Mouse (Mus musculus) cerebellum, postnatal 36 days (tissue): ENCODE results near the gene Flt1.

Experiments
- DNase-seq, 2 experiments: peaks; one replicate each; pipeline ENCODE4 v3.0.0; 2021 to 2022; ENCODE audit warnings: mixed read lengths in 2 of 2

Gene Flt1

GRCm38 (mm10) chr5:147725831-147726700 is at the start of gene Flt1:
Flt1 (minus strand) TSS chr5:147726011.
- peak in 1 of 2 experiments; percentile 9 for DNase-seq

- no peak for DNase-seq
Observed at GRCm38 (mm10) chr5:147775222-147775621, 49.4 kb upstream of the Flt1 start.

DNA sequence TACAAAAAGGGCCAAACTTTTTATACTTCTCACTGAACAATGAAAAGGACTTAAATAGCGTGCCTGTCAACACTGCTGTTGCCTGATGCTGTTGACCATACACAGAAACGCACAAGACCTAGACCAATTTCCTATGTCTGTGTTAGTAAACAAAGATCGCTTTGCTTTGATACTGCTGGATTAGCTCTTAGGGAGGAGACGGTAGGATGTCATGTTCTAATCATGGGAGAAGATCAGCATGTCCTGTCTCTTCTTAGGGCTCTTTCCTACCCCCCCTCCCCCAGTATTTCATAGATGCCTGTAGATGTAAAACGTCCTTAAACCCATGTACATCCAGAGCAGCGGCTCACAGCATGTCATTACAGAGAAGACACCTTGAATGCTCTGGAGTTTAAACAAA is 44.1 kb upstream of the Flt1 start:
- DNase-seq: no peak

- DNase-seq: no peak
Observed at GRCm38 (mm10) chr5:147764061-147764460, 38.2 kb upstream of the Flt1 start.

DNA sequence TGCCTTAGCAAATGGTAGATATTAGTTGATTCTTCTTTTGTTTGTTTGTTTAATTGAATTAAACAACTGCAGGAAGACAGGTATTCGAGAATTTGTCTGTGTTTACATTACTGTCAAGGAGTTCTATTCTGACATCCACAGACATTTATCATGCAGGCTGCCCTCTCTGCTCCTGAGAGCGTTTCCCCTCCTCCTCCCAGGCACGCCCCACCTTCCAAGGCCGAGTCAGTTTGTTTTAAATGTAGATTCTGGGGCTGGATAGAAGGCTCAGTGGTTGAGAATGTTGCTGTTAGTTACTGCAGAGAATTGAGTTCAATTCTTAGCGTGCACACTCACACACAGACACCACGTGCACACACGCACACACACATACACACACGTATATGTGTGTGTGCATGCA is 36.2 kb upstream of the Flt1 start:
- DNase-seq: no peak

GRCm38 (mm10) chr5:147761275-147761674 is 35.5 kb upstream of the Flt1 start:
- no peak for DNase-seq

- no peak for DNase-seq
Observed at GRCm38 (mm10) chr5:147758640-147759319, 33.0 kb upstream of the Flt1 start.

DNA sequence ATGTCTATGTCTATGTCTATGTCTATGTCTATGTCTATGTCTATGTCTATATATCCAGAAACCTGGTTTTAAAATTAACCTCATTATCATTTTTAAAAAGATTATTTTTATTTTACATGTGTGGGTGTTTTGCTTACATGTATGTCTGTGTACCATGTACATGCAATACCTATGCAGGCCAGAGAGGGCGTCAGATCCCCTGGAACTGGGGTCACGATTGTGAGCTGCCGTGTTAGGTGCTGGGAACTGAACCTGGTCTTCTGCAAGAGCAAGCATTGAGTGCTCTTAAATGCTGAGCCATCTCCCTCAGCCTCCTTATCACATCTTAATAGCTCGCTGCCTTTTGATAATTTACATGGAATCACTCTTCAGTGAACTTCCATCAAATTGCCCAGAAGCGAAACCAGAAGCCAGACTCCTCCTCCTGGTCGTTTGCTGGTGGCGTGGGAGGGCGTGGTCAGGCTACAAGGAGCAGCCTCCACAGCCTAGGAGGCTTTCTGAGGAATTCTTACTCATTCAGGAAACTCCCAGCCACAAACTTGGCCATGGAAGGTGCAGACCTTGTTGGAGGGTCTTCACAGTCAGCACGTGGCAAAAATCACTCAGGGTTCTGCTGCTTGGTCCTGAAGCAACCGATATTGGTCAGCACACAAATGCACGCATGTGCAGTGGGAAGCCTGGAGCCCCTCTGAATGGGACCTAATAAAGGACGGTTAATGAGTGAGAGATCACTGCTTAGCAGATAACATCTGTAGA is 32.2 kb upstream of the Flt1 start:
- DNase-seq: no peak

- peak in 1 of 2 experiments; percentile 2 for DNase-seq
Observed at GRCm38 (mm10) chr5:147752914-147753341, 27.1 kb upstream of the Flt1 start.

- DNase-seq: peak; percentile 8 to 11
Observed at GRCm38 (mm10) chr5:147751673-147752130, 25.9 kb upstream of the Flt1 start.

DNA sequence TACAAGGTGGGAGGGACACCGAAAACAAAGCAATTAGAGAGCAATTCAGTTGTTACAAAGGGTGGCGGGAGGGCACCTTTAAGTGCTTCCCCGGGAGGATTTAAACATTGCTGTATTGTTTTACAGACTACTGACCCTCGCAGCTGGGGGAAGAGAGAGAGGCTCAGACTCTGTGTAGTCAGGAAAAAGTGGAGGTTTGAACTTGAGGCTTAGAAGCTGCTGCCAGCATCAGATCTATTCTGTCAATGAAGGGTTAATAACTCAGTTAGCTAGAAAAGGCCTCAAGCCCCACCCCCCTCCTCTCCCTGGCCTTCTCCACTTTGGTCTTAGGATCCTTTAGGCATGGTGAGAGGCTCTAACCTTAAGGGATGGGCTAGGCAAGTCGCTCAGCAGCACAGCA is 24.2 kb upstream of the Flt1 start:
- no peak for DNase-seq

- DNase-seq: peak; percentile 23 to 29
Observed at GRCm38 (mm10) chr5:147748081-147748581, 22.3 kb upstream of the Flt1 start.

GRCm38 (mm10) chr5:147744900-147745653 is 19.3 kb upstream of the Flt1 start:
- no peak for DNase-seq

GRCm38 (mm10) chr5:147742468-147743111 is 16.8 kb upstream of the Flt1 start:
- DNase-seq: no peak

GRCm38 (mm10) chr5:147736766-147737280 is 11.0 kb upstream of the Flt1 start:
- no peak for DNase-seq

DNA sequence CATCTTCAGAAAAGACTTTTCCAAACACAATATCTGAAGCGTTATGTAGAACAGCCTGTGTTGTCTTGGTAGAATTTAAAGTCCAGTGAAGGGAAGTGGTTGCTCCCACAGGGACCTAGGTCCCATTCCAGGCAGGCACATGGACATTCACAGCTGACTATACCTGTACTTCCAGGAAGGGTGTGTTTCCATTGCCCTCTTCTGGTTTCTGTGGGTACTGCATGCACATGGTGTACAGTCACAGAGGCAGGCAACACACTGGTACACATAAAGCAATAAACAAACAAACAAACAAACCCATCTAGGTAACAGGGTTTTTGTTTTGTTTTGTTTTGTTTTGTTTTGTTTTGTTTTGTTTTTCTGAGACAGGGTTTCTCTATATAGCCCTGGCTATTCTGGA is 7.9 kb upstream of the Flt1 start:
- no peak for DNase-seq

DNA sequence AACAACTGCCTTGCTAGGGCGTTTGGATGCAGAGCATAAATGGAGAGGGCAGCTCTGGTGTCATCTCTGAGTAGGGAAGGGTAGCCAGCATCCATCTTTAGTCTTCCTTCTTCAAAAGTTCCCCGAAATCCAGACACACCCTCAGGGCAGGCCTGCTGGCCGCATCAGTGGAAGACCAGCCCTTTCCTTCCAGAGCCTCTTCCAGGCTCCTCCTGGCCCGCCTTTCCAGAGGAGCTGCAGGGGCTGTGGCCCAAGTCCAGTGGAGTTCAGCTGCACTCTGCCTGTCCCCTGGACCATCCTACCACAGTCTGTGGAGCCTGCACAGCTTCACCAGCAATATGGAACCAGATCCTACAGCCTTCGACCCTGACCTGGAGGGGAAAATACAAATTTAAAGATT is 7.1 kb upstream of the Flt1 start:
- no peak for DNase-seq

DNA sequence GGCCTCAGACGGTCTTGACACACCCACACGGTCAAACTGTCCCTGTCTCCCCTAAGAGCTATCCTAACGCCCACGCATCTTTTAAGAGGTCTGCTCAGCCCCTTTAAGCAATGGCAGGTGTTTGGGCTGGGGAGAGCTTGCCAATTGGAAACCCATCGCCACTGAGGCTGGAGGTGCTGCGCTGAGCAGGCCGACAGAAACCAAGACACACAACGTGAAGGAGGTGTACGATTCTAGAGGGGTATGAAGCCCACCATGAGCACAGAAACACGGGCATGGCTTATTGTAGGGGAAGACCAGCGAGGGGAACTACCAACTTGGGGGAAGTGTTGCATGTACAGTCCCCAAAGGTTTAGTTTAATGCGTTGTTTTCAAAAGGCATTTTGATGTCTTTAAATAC is 1.7 kb upstream of the Flt1 start:
- DNase-seq: no peak

- DNase-seq: no peak
Observed at GRCm38 (mm10) chr5:147726701-147727393, 1.0 kb upstream of the Flt1 start.

DNA sequence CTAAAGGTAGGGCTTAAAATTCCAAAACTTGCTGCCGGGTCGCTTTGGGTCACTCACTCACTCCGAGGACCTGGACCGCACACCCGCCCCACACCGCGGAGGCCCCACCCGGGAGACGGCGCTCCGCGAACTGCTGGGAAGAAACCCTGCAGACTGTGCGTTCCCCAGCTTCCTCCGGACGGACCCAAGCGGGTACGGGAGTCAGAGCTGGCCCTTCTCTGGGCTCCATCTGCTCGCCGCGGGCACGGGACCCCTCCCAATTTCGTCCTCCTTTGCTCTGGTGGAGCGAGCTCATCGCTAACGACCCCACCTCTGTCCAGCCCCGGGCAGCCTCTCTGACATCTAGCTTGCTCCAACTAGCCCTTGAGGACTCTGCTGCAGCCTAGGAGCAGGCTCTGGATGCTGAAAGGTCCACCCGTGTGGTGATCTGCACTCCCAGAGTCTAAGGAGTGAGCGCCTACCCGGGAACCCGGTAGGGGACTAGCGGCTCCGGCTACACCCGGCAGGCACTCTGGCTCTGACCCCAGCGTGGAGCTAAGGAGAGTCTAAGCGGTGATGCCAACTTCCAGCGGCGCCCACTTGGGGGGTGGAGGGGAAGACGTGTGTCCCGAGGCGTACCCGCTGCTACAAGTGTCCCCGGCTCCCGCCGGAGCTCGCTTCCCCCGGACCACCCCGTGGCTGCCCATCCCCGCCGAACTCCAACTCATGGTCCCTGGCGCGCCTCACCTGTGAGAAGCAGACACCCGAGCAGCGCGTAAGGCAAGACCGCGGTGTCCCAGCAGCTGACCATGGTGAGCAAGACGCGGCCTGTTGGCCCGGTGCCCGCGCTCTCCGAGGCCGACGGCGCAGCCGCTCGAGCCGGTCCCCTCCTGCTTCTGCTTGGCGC is 623 bp downstream of the Flt1 start:
- peak in 1 of 2 experiments; percentile 40 for DNase-seq
